Mouse (Mus musculus) left cerebral cortex, postnatal 36 days (tissue): Measurements from ENCODE around the gene Rabgap1l. TPM values are rescaled to one million over a fixed set of nuclear protein-coding genes. Genes with fewer than 3 reads are reported as not detected.
A peak's percentile ranks its signal among the peaks of the same experiment; 100 is the strongest.
"Not testable (repeated sequence)": the region's sequence is repeated elsewhere in the genome, so short reads cannot be mapped to it uniquely, and the experiment has no call there.

Experiments used
- DNase-seq, 2 experiments: peaks; one replicate each; pipeline ENCODE4 v3.0.0; 2021 to 2022; ENCODE audit warnings: low spot score in 2 of 2, mixed read lengths in 1 of 2
- intact Hi-C: fragments of 180-260 bp; cut with DNase I; formaldehyde crosslinking; loops from one replicate; pipeline ENCODE4 v1.15.1; 2025
- total RNA-seq, 2 experiments: library from RNA; stranded (reverse); gene quantifications; 2 replicates each; pipeline ENCODE4 v1.2.3; 2021

The Rabgap1l gene
- total RNA-seq, 2 experiments from 2014 or later = 190 to 205 TPM

GRCm38 (mm10) chr1:160628213-160628932, 164.6 kb downstream of the Rabgap1l start:
- intact Hi-C loops = no loop called here
- no peak for DNase-seq

GRCm38 (mm10) chr1:160624354-160625120, 168.5 kb downstream of the Rabgap1l start:
- DNase-seq, intact Hi-C loops: not testable (repeated sequence)

GRCm38 (mm10) chr1:160618201-160618600, 174.8 kb downstream of the Rabgap1l start:
- no peak for DNase-seq
- intact Hi-C loops = no loop called here

GRCm38 (mm10) chr1:160606425-160606824, 186.6 kb downstream of the Rabgap1l start:
- intact Hi-C loops = no loop called here
- DNase-seq = no peak

DNA sequence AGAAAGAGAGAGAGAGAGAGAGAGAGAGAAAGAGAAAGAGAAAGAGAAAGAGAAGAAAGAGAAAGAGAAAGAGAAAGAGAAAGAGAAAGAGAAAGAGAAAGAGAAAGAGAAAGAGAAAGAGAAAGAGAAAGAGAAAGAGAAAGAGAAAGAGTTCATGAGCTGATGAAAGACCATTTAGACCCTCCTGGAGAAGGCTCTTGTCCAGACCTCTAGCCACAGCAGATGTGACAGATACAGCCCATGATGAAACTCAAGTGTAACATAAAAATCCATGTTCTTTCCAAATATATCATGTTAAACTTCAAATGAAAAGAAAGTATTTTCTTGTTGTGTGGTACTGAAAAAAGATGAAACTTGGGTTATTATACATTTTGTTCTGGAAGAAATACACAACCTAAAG, 189.7 kb downstream of the Rabgap1l start:
- intact Hi-C loops, DNase-seq: not testable (repeated sequence)

DNA sequence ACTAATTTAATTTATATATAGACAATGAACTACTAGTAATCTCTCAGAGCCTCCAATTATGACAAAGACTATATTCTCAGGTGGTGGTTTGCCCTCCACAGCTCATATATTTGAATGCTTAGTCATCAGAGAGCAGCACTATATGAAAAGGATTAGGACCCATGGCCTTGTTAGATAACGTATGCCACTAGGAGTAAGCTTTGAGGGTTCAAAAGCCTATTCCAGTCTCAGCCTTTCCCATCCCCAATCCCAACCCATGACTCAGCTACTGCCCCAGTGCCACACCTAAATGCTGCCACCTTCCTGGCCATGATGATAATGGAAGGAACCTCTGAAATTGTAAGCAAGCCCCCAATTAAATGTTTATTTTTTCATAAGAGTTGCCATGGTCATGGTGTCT, 195.6 kb downstream of the Rabgap1l start:
- intact Hi-C loops = no loop called here

DNA sequence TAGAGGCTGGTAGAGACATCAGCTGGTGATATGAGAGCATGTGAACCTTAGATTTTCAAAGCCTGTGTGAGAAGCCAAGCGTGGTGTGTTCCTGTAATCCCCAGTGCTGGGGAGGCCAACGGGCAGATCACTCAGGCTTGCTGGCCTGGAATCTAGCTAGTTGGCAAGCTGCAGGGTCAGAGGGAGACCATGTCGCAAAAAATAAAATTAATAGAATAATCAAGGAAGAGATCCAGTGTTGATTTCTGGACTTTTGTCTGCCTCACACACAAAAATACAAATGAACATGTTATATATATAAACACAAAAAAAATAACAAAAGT, 196.1 kb downstream of the Rabgap1l start:
- no peak for DNase-seq
- intact Hi-C loops = no loop called here

More for the DNA sequence above, 195.6 kb downstream of the Rabgap1l start:
- no peak for DNase-seq

- intact Hi-C loops = no loop called here
- no peak for DNase-seq
These were observed 196.6 kb downstream of the Rabgap1l start for GRCm38 (mm10) chr1:160596252-160596947.

GRCm38 (mm10) chr1:160594576-160594975, 198.4 kb downstream of the Rabgap1l start:
- intact Hi-C loops = no loop called here
- DNase-seq = no peak

DNA sequence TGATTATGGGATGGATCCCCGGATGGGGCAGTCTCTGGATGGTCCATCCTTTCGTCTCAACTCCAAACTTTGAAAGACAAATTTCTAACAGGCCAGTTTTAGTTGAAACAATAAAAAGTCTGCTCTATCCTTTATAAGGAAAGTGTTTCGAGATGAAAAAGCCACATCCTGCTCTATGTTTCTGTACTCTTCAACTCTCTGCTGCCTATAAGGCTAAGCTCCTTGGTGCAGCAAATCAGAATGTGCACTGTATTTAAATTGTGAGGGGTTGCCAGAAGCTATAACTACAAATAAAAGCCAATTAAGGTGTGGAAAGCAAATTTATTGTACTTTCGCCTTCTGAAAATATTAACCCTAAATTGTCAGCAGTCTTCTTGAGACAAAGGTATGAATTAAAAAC, 198.9 kb downstream of the Rabgap1l start:
- no peak for DNase-seq
- intact Hi-C loops = no loop called here

GRCm38 (mm10) chr1:160588911-160589590, 204.0 kb downstream of the Rabgap1l start:
- intact Hi-C loops = no loop called here
- DNase-seq = no peak

GRCm38 (mm10) chr1:160579309-160580233, 213.4 kb downstream of the Rabgap1l start:
- intact Hi-C loops = loop anchor here (2.0 kb wide), 1 partner anchor 45 kb away; no protein-coding TSS in a partner anchor
- DNase-seq = peak; percentile 10 to 22

- intact Hi-C loops = no loop called here
- no peak for DNase-seq
These were observed 216.9 kb downstream of the Rabgap1l start for GRCm38 (mm10) chr1:160576124-160576523.

DNA sequence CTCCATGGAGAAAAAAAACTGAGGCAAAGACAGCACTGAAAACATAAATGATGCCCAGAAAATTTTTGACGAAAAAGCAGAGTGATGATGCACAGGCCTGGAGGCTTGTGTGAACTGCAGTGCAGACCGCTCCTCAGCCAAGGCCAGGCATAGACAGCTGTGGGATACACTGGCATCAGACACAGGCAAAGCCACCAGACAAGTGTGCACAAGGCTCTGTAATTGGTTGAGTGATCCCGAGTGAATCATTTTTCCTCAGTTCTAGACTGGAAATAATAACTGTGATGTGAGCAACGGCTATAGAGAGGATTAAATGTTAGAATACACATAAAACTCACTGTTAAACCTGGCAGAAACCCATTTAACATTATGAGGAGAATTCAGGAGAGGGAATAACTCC, 219.0 kb downstream of the Rabgap1l start:
- DNase-seq = no peak
- intact Hi-C loops = no loop called here

DNA sequence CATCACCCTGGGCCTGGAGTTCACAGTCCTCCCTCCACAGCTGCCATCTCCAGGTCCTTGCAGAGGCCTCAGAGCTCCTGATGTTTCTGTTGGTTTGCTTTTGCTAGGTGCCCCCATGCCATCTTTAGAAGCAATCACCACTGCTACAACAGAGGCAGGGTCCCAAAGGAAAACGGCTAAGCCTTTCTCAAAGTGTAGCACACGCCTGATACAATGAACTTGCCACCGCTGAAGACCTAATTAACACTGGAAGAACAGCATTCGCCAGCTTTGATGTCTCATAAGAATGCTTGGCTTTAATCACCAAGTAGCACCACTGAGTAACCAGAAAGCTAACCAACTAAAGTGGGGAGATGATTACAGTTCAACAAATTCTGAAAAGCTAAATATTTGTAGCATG, 226.6 kb downstream of the Rabgap1l start:
- intact Hi-C loops = no loop called here
- no peak for DNase-seq

- DNase-seq = no peak
- intact Hi-C loops = loop anchor here (5.0 kb wide), 1 partner anchor 156 kb away; no protein-coding TSS in a partner anchor
These were observed 231.6 kb downstream of the Rabgap1l start for GRCm38 (mm10) chr1:160561381-160561780.

- no peak for DNase-seq
- intact Hi-C loops = no loop called here
These were observed 242.4 kb downstream of the Rabgap1l start for GRCm38 (mm10) chr1:160550636-160551035.

- intact Hi-C loops = no loop called here
- DNase-seq = peak; percentile 38 to 51
These were observed 244.8 kb downstream of the Rabgap1l start for GRCm38 (mm10) chr1:160547934-160548876.
